Mouse (Mus musculus) spleen, adult 2 months (tissue): Measurements from ENCODE around the gene Rbms3. TPM values are rescaled to one million over a fixed set of nuclear protein-coding genes. Genes with fewer than 3 reads are reported as not detected.

ENCODE experiments used
- DNase-seq, 2 experiments: peaks; one replicate each; pipeline versions ENCODE4 v3.0.0 to v3.0.0-alpha.2; 2012 to 2021; ENCODE audit warnings: low spot score in 2 of 2, low read depth in 1 of 2
- H3K27ac ChIP-seq: fragments of 200-500 bp; 2 replicates; pipeline ENCODE4 v1.5.1; 2012; ENCODE audit warnings: low read length, inconsistent platforms; ENCODE audit not compliant: insufficient read depth
- H3K27me3 ChIP-seq: fragments of 200-500 bp; 2 replicates; pipeline ENCODE4 v1.6.1; 2012; ENCODE audit warnings: mild to moderate bottlenecking, moderate library complexity, low read length, inconsistent platforms; ENCODE audit not compliant: control insufficient read depth, insufficient read depth
- H3K36me3 ChIP-seq: fragments of 200-500 bp; 2 replicates; pipeline ENCODE4 v1.6.1; 2012; ENCODE audit warnings: mild to moderate bottlenecking, low read length, inconsistent platforms; ENCODE audit not compliant: control insufficient read depth, insufficient read depth
- H3K4me1 ChIP-seq: fragments of 200-500 bp; 2 replicates; pipeline ENCODE4 v1.6.1; 2011; ENCODE audit warnings: inconsistent platforms; ENCODE audit not compliant: control insufficient read depth, insufficient read depth, insufficient read length
- H3K4me3 ChIP-seq: fragments of 200-500 bp; 2 replicates; pipeline ENCODE4 v1.5.1; 2011; ENCODE audit warnings: mild to moderate bottlenecking, inconsistent platforms; ENCODE audit not compliant: insufficient read depth, insufficient read length; ENCODE audit errors: extremely low read depth
- CTCF ChIP-seq: fragments of 200-500 bp; IDR thresholded peaks from 2 replicates; pipeline ENCODE4 v1.5.1; 2011; ENCODE audit warnings: mild to moderate bottlenecking, inconsistent platforms; ENCODE audit not compliant: insufficient read depth, insufficient read length, insufficient replicate concordance; ENCODE audit errors: extremely low read depth
- POLR2A ChIP-seq: fragments of 200-500 bp; IDR thresholded peaks from 2 replicates; pipeline ENCODE4 v1.6.1; 2011; ENCODE audit warnings: low read depth, low read length, inconsistent platforms
- WGBS: fragments of 180-500 bp; shearing (Covaris S2); methylation state at CpG from one replicate; pipeline ENCODE4 v1.1.7; 2018; 5-methylcytosine and 5-hydroxymethylcytosine counted together
- polyA plus RNA-seq: library from polyadenylated mRNA; depleted of rRNA; stranded (reverse); fragments of >200 nt; gene quantifications from 2 replicates; pipeline ENCODE4 v1.2.3, GENCODE M21; 2012

Gene Rbms3
- polyA plus RNA-seq, 1 experiment, result 6.8 TPM

DNA sequence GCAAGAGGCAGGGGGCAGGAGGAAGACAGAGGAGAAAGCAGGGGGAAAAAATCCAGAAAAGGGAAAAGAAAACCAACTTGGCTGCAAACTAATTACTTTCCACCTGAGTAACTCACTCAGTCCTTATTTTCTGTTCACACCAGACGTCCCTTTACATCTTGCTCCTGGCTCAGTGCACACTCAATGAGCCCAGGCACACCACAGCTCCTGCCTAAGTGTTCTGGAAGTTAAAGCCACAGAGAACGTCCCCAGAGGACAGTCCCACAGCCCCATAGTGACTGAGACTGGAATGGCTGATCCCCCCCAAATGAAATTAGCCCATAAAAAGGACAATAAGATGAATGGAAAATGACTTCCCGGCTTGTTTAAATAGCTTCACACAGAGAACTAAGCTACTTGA, 265.1 kb downstream of the Rbms3 start:
- 64% methylated on average over 3 of the region's 3 CpGs for WGBS
- Histone ChIP-seq H3K4me1 (no peaks in the 10 kb centered on the region), H3K4me3 (no peak overlapping the region), H3K27ac (no peak overlapping the region), H3K36me3 (no peaks in the 10 kb centered on the region), H3K27me3 (no peaks in the 10 kb centered on the region)
- DNase-seq, result no peak
- TF ChIP-seq CTCF (no peak), POLR2A (no peak)

- WGBS, result 83% methylated on average over 5 of the region's 5 CpGs
- TF ChIP-seq CTCF, result no peak
- no peak for TF ChIP-seq POLR2A
- H3K4me1 ChIP-seq, result no peaks in the 10 kb centered on the region
- no peak overlapping the region for H3K4me3 ChIP-seq
- no peak for DNase-seq
- H3K27me3 ChIP-seq, result no peaks in the 10 kb centered on the region
- no peaks in the 10 kb centered on the region for H3K36me3 ChIP-seq
- no peak overlapping the region for H3K27ac ChIP-seq
Observed at GRCm38 (mm10) chr9:117361431-117361830, 268.3 kb downstream of the Rbms3 start.

DNA sequence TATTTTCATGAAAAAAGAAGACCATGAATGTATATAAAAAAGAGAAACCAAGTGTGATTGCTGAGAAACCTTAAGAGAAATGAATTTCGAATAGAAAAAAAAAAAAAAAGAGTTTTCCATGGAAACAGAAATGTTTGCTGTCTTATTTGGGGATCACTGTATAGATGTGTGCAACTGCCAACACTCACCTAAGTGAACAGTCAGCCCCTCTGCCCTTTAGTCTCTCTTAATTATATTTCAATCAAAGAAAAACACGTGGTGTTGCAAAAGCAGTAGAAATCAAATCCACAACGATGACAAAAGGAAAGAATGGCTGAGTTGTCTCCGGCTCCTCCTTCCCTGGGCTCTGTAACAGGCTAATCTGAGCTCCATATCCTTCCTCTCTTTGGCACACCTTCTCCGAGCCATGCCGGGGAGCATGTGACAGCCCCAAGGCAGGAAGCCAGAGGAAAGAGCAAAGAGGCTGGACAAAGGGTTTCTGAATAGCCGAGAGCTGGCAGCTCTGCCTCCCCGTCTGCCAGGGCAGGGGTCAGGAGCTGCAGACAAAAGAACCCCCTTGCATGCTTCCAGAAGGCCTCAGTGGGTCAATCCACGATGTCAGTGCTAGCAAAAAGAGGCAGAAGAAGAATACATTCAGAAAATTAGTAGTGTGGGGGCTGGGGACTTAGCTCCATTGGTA, 272.8 kb downstream of the Rbms3 start:
- H3K36me3 ChIP-seq, result no peaks in the 10 kb centered on the region
- H3K4me3 ChIP-seq, result no peak overlapping the region
- WGBS, result 22% methylated on average over 9 of the region's 9 CpGs
- no peaks in the 10 kb centered on the region for H3K4me1 ChIP-seq
- H3K27ac ChIP-seq, result no peak overlapping the region
- H3K27me3 ChIP-seq, result no peaks in the 10 kb centered on the region
- TF ChIP-seq POLR2A, result no peak
- no peak for TF ChIP-seq CTCF
- no peak for DNase-seq

- H3K27me3 ChIP-seq, result no peaks in the 10 kb centered on the region
- no peaks in the 10 kb centered on the region for H3K4me1 ChIP-seq
- H3K4me3 ChIP-seq, result no peak overlapping the region
- H3K36me3 ChIP-seq, result no peaks in the 10 kb centered on the region
- WGBS, result 87% methylated on average over 5 of the region's 5 CpGs
- no peak for DNase-seq
- TF ChIP-seq POLR2A (no peak), CTCF (no peak)
- H3K27ac ChIP-seq, result no peak overlapping the region
Observed at GRCm38 (mm10) chr9:117355501-117355900, 274.2 kb downstream of the Rbms3 start.

DNA sequence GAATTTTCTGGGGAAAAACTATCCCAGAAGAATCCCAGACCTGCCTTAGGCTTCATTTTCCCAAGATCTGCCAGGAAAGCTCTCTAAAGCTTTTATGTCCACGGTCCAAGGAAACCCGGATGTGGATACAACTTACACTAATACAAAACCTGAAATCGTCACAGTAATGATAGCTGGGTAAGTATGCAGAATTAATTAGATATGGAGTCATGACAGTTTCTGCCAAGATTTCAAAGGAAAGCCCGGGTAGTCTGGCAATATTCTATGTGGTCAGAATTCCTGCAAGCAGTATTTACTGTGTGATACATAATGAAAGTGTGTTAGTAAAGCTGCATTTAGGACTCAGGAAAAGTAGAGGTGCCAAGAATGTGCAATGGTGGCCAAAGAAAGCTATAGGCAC, 287.4 kb downstream of the Rbms3 start:
- H3K4me1 ChIP-seq, result no peaks in the 10 kb centered on the region
- H3K27ac ChIP-seq, result no peak overlapping the region
- 93% methylated on average over 4 of the region's 4 CpGs for WGBS
- TF ChIP-seq POLR2A, result no peak
- no peak for TF ChIP-seq CTCF
- no peaks in the 10 kb centered on the region for H3K27me3 ChIP-seq
- no peaks in the 10 kb centered on the region for H3K36me3 ChIP-seq
- DNase-seq, result no peak
- no peak overlapping the region for H3K4me3 ChIP-seq

GRCm38 (mm10) chr9:117330681-117331080, 299.0 kb downstream of the Rbms3 start:
- no peak overlapping the region for H3K4me3 ChIP-seq
- no peak for TF ChIP-seq POLR2A
- TF ChIP-seq CTCF, result no peak
- WGBS, result 86% methylated on average over 5 of the region's 5 CpGs
- H3K27ac ChIP-seq, result no peak overlapping the region
- no peaks in the 10 kb centered on the region for H3K4me1 ChIP-seq
- no peak for DNase-seq
- H3K27me3 ChIP-seq, result no peaks in the 10 kb centered on the region
- no peaks in the 10 kb centered on the region for H3K36me3 ChIP-seq

- no peaks in the 10 kb centered on the region for H3K4me1 ChIP-seq
- no peaks in the 10 kb centered on the region for H3K36me3 ChIP-seq
- H3K27me3 ChIP-seq, result no peaks in the 10 kb centered on the region
- no peak overlapping the region for H3K27ac ChIP-seq
- H3K4me3 ChIP-seq, result no peak overlapping the region
- WGBS, result 83% methylated on average over 3 of the region's 3 CpGs
- TF ChIP-seq CTCF (no peak), POLR2A (no peak)
- DNase-seq, result no peak
Observed at GRCm38 (mm10) chr9:117319271-117319670, 310.4 kb downstream of the Rbms3 start.
